Mouse (Mus musculus): ENCODE measurements around the gene Nck1. TPM values are rescaled to one million over a fixed set of nuclear protein-coding genes. Genes with fewer than 3 reads are reported as not detected.

Nck1 gene
- total RNA-seq, 2 experiments from 2014 or later: 27.5 to 27.8 TPM

DNA sequence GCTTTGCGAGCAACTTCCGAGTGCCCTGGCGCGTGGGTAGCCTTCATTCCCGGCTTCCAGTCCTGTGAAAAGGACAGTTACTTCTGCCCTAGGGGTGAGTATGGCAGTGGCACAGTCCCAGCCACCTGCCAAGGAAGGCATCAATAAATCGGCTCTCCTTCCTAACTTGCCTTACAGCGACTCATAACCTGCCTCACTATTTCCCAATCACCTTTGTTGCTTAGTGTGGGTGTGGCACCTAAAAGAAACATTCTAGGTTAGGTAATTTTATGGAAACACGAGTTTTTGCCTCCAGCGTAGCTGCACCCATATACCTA is 618 bp upstream of the Nck1 start:
- intact Hi-C loops (cut with DNase I): loop anchor here (10.0 kb wide), 1 partner anchor 368 kb away; no protein-coding TSS in a partner anchor
- no peak for DNase-seq (ENCODE audit: extremely low spot score in 1 of 2, low spot score in 2 of 2)

GRCm38 (mm10) chr9:100544948-100545714 is 803 bp downstream of the Nck1 start:
- DNase-seq (ENCODE audit: extremely low spot score in 1 of 2, low spot score in 2 of 2): peak in 1 of 2 experiments; percentile 18

DNA sequence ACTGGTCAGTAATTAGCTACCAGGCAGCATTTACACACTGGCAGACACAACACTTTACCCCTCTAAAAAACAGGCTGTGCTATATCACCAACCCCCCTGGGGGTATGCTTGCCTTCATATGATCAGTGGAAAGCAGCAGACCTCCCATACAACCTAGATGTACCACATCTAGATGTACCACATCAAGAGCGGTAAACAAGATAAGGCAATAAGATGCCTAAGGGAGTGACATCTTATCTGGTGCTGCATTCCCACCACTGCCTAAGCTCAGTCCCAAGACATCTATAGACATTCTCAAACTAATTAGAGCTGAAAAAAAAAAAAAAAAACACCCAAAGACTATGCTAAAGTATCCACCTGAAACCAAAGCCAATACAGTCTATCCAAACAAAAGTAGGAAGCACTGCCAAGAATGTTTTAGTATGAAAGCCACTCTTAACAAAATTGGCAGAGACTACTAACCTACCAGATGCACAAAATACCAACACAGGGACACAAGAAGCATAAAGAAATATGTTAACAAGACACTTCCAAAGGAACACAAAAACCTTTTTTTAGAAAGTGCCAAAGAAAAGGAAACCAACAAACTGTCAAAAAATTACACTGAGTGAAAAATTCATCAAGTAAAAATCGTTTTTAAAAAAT is 10.2 kb downstream of the Nck1 start:
- no peak for DNase-seq (ENCODE audit: extremely low spot score in 1 of 2, low spot score in 2 of 2)
- intact Hi-C loops (cut with DNase I): no loop called here

More at GRCm38 (mm10) chr9:100544948-100545714, 803 bp downstream of the Nck1 start:
- intact Hi-C loops (cut with DNase I): loop anchor here (2.0 to 10.0 kb wide), 2 partner anchors 98 to 370 kb away; no protein-coding TSS in a partner anchor

DNA sequence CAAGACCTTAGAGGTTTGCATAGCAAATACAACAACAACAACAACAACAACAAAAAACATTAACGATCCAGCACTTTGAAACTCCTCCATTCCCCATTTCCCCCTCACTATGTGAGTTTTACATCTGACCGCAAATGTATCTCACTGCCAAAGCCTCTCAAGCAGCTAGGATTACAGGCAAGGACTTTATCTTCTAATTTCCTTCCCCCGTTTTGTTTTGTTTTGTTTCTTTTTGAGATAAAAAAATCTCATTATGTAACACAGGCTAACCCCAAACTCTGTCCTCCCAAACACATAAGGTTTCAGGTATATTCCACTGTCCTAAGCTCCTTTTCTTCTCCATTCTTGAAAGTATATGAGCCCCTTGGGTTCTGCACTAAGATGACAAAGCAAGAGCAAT is 11.2 kb downstream of the Nck1 start:
- intact Hi-C loops (cut with DNase I): no loop called here
- DNase-seq (ENCODE audit: extremely low spot score in 1 of 2, low spot score in 2 of 2): no peak

DNA sequence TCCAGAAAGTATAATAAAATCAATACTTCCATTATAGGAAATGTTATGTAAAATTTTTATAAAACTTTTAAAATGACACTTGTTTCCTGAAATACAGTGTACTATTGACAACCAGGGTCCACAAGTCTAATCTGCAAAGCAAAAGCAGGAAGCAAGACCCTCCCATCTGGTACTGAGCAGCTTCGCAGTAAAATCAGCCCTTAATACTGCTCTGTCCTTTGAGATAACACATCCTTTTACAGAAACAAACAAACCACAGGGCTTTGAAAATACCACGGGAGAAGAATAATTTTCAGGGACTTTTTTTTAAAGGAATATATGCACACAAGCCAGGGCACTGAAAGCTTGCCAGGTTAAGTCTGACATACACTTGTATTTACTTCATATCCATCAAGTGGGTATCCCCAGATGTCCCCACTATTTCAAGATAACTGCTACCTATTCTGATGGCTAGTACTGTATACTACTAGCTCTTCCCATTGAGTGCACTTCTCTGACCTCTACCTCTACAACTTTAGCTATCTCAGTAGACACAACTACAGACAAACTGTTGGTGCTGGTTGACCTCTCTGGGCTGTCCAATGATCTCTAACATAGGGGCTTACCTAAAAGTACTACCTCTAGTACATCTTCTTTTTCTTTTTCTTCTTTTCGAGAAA is 13.0 kb downstream of the Nck1 start:
- no peak for DNase-seq (ENCODE audit: extremely low spot score in 1 of 2, low spot score in 2 of 2)
- intact Hi-C loops (cut with DNase I): no loop called here

- intact Hi-C loops (cut with DNase I): no loop called here
- no peak for DNase-seq (ENCODE audit: extremely low spot score in 1 of 2, low spot score in 2 of 2)
Observed at GRCm38 (mm10) chr9:100531296-100531695, 14.6 kb downstream of the Nck1 start.

DNA sequence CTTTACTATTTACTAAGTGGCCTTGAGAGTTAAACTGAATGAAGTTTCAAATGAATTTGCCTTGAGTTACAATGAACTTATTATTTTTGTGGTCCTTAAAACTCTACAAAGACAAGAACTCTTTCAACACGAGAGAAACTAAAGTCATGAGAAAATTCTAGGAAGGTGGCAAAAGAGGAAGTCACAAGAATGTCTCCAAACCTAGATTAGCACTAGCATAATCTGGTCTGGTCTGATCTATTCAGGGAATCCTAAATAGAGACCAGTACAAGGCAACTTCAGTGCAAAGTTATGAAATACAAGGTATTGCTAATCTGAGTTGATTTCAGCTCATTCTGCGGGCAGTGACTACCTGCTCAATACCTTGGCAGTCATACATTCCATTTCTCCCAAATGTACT is 20.7 kb downstream of the Nck1 start:
- intact Hi-C loops (cut with DNase I): no loop called here

DNA sequence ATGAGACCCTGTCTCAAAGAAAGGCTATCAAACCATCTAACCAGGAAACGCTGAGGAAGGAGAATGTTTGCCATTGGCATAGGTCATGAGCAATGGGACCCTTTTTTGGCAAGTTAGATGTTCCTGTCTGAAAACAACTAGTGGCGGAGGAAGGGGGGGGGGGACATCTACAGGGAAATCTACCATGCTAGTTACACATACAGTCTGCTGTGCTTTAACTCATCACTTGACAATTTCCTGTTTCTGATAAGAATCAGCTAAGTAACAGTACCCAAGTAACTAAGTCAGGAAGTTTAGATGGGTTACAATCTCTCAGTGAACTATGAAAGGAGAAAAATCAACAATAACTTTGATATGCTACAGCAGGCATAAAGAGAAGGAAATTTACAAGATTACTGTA is 23.9 kb downstream of the Nck1 start:
- intact Hi-C loops (cut with DNase I): no loop called here
- no peak for DNase-seq (ENCODE audit: extremely low spot score in 1 of 2, low spot score in 2 of 2)

More for the DNA sequence above, 20.7 kb downstream of the Nck1 start:
- DNase-seq (ENCODE audit: extremely low spot score in 1 of 2, low spot score in 2 of 2): no peak

DNA sequence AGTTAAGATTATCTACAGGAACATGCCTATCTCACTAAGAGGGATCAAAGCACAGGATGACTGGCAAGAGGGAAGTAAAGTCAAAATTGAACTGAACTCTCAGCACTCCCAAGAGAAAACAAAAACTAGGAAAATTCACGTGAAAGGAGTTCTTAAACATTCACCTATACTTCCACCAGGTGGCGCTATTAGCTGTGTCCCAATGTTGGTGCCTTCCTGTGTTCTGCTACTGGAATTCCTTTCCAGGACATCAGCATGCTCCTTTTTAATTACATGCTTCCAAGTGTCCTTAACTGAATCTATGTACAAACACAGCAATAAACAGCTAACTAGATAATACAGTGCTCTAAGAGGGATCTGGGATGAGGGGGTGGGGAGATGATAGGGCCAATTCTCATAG is 25.3 kb downstream of the Nck1 start:
- intact Hi-C loops (cut with DNase I): no loop called here
- peak; percentile 31 to 44 for DNase-seq (ENCODE audit: extremely low spot score in 1 of 2, low spot score in 2 of 2)

GRCm38 (mm10) chr9:100520012-100520411 is 25.9 kb downstream of the Nck1 start:
- intact Hi-C loops (cut with DNase I): no loop called here
- no peak for DNase-seq (ENCODE audit: extremely low spot score in 1 of 2, low spot score in 2 of 2)

GRCm38 (mm10) chr9:100507581-100507980 is 38.4 kb downstream of the Nck1 start:
- intact Hi-C loops (cut with DNase I): no loop called here
- DNase-seq (ENCODE audit: extremely low spot score in 1 of 2, low spot score in 2 of 2): no peak

DNA sequence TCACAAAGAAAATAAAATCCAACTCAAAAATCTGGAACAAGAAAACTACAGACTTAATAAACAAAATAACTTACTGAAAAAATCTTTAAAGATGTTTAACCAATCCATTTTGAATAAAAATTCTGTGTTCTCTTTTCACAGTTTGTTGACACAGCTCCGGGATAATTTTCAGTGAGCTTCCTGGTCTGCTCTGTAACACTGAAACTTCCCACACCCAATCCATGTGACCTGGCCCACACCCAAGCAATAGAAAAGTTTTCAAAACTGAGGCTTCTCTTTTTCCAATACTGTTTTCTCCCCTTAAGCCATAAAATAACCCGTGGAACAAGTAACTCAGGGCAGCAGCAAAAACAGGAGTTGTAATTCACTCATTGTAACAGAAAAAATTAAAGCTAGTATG is 39.3 kb downstream of the Nck1 start:
- DNase-seq (ENCODE audit: extremely low spot score in 1 of 2, low spot score in 2 of 2): peak in 1 of 2 experiments; percentile 31
- intact Hi-C loops (cut with DNase I): no loop called here

DNA sequence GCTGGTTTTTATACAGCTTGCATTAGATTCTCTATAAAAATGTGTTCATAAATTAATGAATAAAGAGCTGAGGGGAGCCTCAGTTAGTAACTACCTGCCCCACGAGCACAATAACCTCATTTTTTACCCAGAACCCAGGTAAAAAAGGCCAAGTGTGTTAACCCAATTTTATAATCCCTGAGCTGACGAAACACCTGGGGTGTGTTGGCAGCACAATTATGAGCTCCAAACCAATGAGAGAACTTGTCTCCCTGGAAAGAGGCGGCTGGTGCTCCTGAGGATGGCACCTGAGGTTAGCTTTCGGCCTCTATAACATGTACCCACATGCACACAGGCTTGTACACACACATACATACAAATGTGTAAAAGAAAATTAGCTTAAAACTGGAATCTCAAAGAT is 40.4 kb downstream of the Nck1 start:
- no peak for DNase-seq (ENCODE audit: extremely low spot score in 1 of 2, low spot score in 2 of 2)
- intact Hi-C loops (cut with DNase I): no loop called here

DNA sequence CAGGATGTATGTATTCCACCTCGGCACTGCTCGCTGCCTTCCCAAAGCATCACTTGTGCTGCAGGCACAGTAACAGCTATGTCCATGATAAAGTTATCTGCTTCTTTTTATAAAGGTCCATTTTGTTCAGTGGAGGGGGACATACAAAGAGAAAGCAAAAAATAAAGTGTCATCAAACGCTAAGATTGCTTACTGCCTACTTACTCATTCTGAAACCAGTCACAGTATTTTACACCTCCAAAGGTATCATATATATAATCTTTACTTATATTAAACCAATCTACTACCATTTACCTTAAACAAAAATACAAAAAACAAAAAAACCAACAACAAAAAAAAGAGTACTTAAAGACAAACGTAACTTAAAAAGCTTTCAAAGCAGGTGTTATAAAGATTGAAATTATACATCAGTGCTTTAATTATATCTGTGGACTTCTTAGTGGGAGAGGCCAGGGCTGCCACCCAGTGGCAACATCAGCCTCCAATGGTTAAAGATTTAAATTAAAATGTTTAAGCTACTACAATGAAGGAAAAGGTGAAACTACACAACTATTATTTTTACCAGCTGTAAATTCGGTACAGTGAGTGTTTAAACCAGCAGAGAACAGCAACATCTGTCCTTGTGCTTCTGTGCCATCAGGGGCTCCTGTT is 52.2 kb downstream of the Nck1 start:
- no peak for DNase-seq (ENCODE audit: extremely low spot score in 1 of 2, low spot score in 2 of 2)
- intact Hi-C loops (cut with DNase I): no loop called here

DNA sequence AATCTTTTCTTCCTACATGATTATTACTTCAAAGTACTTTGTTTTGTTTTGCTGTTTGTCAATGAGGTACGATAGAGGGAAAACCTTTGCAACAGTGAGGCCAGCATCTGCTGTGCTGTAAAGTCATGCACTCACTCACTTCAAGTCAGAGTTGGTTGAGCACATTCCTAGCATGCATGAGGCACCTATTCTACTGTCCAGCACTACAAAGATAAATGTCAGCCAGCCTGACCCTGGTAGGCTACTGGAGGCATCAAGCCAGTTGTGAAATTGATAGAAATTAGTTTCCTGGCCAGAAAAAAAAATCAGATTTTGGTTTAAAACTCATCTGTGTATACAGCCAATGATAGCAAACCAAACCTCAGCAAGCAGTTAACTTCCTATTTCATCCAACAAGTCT is 54.5 kb downstream of the Nck1 start:
- intact Hi-C loops (cut with DNase I): no loop called here
- DNase-seq (ENCODE audit: extremely low spot score in 1 of 2, low spot score in 2 of 2): no peak

GRCm38 (mm10) chr9:100488969-100489368 is 57.0 kb downstream of the Nck1 start:
- no peak for DNase-seq (ENCODE audit: extremely low spot score in 1 of 2, low spot score in 2 of 2)
- intact Hi-C loops (cut with DNase I): no loop called here

DNA sequence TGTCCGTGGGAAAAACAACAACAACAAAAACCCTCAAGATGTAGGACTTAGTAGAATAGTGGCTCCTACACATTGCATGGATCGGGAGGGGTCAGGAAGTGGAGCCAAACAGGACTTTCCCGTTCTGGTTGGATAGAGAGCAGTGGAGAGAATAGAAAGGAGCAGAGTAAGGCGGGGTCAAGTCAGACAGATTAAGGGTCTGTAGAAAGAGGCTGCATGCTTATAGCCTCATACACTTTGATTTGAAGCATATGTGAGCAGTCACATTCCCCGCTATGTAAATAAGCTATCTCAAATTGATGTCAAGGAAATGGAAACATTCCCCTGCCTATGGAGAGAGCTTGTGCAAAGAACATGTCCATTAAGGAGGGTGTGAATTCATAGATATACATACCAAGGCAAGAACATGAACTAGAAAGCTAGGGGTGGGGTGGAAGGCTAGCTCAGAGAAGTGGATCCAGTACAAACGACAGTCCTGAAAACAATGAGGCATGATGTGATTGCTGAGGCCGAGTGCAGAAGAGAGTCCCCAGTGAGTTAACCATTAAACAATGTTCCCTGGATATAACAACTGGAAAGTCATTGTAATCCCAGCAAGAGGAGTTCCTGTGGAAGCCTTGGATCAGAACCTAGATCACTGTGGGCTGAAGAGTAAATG is 57.7 kb downstream of the Nck1 start:
- no peak for DNase-seq (ENCODE audit: extremely low spot score in 1 of 2, low spot score in 2 of 2)
- intact Hi-C loops (cut with DNase I): no loop called here

GRCm38 (mm10) chr9:100486431-100486830 is 59.5 kb downstream of the Nck1 start, which contains the start of gene Il20rb:
Gene Il20rb (minus strand): TSS chr9:100486788.
- intact Hi-C loops (cut with DNase I): no loop called here
- no peak for DNase-seq (ENCODE audit: extremely low spot score in 1 of 2, low spot score in 2 of 2)

DNA sequence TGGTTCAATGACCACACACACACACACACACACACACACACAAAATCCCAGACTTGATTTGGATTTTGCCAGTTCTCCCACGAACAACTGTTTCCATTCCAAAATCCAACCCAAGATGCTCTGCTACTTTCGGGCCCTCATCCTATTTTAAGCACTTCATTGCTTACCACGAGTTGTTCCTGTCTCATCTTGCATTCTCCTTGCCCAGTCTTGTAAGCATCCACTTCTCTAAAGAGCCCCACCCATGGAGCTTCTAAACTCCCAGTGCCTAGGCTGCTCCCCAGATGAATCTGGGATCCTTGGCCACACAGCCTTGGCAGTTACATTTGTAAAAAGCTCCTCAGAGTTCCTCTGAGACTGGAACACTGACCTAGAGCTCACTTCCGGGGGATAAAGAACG is 62.6 kb downstream of the Nck1 start:
- intact Hi-C loops (cut with DNase I): no loop called here
- no peak for DNase-seq (ENCODE audit: extremely low spot score in 1 of 2, low spot score in 2 of 2)

Data from left cerebral cortex, postnatal 10 days (tissue).